Mouse (Mus musculus) limb, embryonic 13.5 days (tissue): Measurements from ENCODE around the gene Mvb12b. TPM values are rescaled to one million over a fixed set of nuclear protein-coding genes. Genes with fewer than 3 reads are reported as not detected.

Source experiments
- ATAC-seq: fragments of 200-750 bp; cut with Nextera tagmentation; 2 replicates; pipeline ENCODE4 v1.8.0; 2017; ENCODE audit warnings: low read depth, moderate number of reproducible peaks, moderate TSS enrichment; ENCODE audit not compliant: low FRiP score
- H3K27ac ChIP-seq: fragments of 300-500 bp; sonication (generic); 2 replicates; pipeline ENCODE4 v1.5.1; 2015; ENCODE audit warnings: inconsistent platforms, mild to moderate bottlenecking, moderate library complexity
- H3K27me3 ChIP-seq: fragments of 300-500 bp; sonication (generic); 2 replicates; pipeline ENCODE4 v1.6.1; 2015; ENCODE audit warnings: mild to moderate bottlenecking, inconsistent platforms
- H3K36me3 ChIP-seq: fragments of 300-500 bp; sonication (generic); 2 replicates; pipeline ENCODE4 v1.6.1; 2015; ENCODE audit warnings: inconsistent platforms, mild to moderate bottlenecking, moderate library complexity
- H3K4me1 ChIP-seq: fragments of 300-500 bp; sonication (generic); 2 replicates; pipeline ENCODE4 v1.6.1; 2015; ENCODE audit warnings: inconsistent platforms
- H3K4me2 ChIP-seq: fragments of 300-500 bp; sonication (generic); replicated peaks from 2 replicates; pipeline ENCODE4 v1.6.1; 2015; ENCODE audit warnings: inconsistent platforms, mild to moderate bottlenecking, moderate library complexity
- H3K4me3 ChIP-seq: fragments of 300-500 bp; sonication (generic); 2 replicates; pipeline ENCODE4 v1.5.1; 2015; ENCODE audit warnings: moderate library complexity, mild to moderate bottlenecking, inconsistent platforms
- H3K9ac ChIP-seq: fragments of 300-500 bp; sonication (generic); 2 replicates; pipeline ENCODE4 v1.6.1; 2015; ENCODE audit warnings: mild to moderate bottlenecking, inconsistent platforms
- H3K9me3 ChIP-seq: fragments of 300-500 bp; sonication (generic); 2 replicates; pipeline ENCODE4 v1.6.1; 2016; ENCODE audit warnings: inconsistent platforms
- WGBS: fragments of 180-500 bp; shearing (Covaris S2); methylation state at CpG from one replicate; pipeline ENCODE4 v1.1.7; 2015; 5-methylcytosine and 5-hydroxymethylcytosine counted together
- polyA plus RNA-seq: library from polyadenylated mRNA; unstranded; fragments of >200 nt; fragmentation: Nextera tagmentation; extraction: Ambion mirVana; gene quantifications from 2 replicates; pipeline ENCODE4 v1.2.1, GENCODE M21; 2015

The Mvb12b gene
- polyA plus RNA-seq, 1 experiment from 2014 or later, result 22.6 TPM

DNA sequence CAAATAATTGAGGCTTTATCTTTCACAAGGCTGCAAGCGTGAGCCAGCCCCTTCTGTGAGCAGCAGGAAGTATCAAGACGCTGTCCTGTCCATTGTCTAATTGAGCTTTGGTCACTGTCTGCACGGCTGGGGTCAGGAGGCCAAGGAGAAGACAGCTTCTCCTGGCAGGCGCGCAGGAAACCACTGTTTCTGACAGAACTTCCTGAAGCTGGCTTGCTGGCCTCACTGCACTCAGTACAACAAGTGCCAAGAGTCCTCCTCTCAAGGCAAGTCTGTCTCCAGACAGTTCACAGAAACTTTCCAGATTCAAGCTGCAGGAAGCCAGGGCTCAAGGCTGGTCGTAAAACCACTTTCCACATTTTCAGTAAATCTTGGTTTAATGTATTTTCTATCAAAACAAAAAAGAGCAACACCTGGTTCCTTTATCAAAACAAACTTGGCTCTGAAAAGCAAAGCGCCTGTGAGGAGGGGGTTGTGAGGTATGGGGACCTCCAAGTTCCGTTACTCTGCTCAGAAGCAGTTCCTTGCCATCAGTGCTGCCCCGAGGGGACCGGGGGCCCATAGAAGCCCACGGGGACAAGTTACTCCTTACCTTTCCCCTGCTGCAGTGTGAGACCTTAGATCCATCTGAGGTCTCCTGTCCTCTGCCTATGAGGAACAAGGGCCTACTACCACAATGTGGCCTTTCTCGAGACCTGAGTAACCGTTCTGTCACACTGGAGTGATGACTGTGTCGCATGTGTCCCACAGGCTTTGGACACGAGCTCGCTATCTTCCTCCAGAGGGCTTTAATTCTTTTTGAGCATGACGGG lies 17.2 kb downstream of the Mvb12b start:
- Histone ChIP-seq H3K9ac (peak overlapping the region; percentile 13; the same call in 1 of the 2 replicates), H3K27me3 (no peaks in the 10 kb centered on the region), H3K9me3 (0 out of 2 replicates have a peak, but pooled peaks cover 9% of the 10 kb centered on the region), H3K27ac (peak overlapping the region; percentile 70), H3K4me3 (no peak overlapping the region), H3K4me2 (peak overlapping the region; percentile 28), H3K36me3 (peaks cover 30% of the 10 kb centered on the region), H3K4me1 (peaks cover 74% of the 10 kb centered on the region)
- ATAC-seq, result peak; percentile 67
- 32% methylated on average over 17 of the region's 17 CpGs for WGBS

DNA sequence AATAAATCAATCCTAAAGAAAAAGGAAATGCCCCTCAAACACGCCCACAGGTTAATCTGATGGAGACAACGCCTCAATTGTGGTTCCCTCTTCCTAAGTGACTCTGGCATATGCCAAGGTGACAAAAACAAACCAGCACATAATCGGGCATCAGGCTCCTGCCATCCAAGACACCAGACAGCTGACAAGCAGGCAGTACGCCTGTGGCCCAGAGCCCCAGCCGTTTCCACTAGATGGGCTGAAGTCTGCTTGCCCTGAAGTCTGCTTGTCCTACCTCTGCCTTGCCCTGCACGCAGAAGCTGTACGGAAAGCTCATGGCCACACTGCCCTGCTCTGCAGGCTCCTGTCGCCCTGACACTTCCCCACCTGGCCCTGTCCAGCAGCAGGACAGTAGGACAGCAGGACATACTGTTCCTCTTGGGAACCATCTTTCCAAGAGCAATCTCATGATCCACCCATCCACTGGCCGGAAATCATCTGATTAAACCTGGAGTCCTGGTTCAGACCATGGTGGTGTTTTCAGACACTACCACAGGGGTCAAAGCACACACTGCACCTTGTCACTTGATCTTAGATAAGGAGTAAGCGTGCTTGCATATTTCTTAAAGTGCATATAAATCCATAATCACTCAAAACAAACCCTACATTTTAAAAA lies 17.9 kb downstream of the Mvb12b start:
- ATAC-seq, result no peak
- 0 out of 2 replicates have a peak, but pooled peaks cover 9% of the 10 kb centered on the region for H3K9me3 ChIP-seq
- H3K36me3 ChIP-seq, result peaks cover 30% of the 10 kb centered on the region
- peak overlapping the region; percentile 70; the same call in 1 of the 2 replicates for H3K27ac ChIP-seq
- H3K9ac ChIP-seq, result no peak overlapping the region
- peaks cover 66% of the 10 kb centered on the region for H3K4me1 ChIP-seq
- no peak overlapping the region for H3K4me2 ChIP-seq
- H3K4me3 ChIP-seq, result no peak overlapping the region
- WGBS, result 73% methylated on average over 10 of the region's 10 CpGs
- no peaks in the 10 kb centered on the region for H3K27me3 ChIP-seq

DNA sequence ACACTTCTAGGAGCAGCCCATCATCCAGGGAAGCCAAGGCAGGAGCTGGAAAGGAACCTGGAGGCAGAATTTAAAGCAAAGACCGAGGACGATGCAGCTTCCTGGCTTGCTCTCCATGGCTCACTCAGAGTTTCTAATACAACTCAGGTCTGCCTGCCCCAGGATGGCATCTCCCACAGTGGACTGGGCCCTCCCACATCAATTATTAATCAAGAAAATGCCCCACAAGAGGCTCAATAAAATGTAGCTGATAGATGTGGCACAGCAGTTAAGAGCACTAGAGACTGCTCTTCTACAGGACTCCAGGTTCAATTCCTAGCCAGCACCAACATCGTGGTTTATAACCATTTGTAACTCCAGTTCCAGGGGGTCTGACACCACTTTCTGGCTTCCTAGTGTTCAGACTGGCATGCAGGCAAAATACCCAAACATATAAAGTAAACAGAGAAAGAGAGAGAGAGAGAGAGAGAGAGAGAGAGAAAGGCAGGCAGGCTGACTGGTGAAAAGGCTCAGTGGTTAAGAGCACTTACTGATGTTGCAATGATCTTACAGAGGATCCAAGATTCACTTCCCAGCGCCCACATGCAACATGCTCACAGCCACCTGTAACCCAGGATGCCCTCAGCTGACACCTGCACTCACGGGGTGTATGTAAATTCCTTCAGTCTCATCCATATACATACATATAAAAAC lies 18.6 kb downstream of the Mvb12b start:
- Histone ChIP-seq H3K27me3 (no peaks in the 10 kb centered on the region), H3K36me3 (peaks cover 30% of the 10 kb centered on the region), H3K9me3 (0 out of 2 replicates have a peak, but pooled peaks cover 9% of the 10 kb centered on the region), H3K4me2 (no peak overlapping the region), H3K4me1 (peaks cover 60% of the 10 kb centered on the region), H3K9ac (no peak overlapping the region), H3K4me3 (no peak overlapping the region), H3K27ac (no peak overlapping the region)
- WGBS, result 74% methylated on average over 5 of the region's 5 CpGs
- ATAC-seq, result no peak

DNA sequence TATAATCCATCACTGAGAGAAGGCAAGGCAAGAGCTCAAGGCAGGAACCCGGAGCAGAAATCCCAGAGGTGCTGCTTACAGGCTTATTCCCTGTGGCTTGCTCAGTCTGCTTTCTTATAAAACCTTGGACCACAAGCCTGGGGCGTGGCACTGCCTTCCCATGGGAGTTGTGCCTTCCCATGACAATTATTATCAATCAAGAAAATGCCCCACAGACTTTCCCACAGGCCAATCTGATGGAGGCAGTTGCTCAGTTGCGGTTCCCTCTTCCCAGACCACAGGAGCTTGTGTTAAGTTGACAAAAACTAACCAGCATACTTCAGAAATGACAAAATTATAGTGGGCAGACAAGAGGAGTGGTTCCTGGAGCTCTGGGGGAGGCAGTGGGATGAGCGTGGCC lies 19.4 kb downstream of the Mvb12b start:
- 0 out of 2 replicates have a peak, but pooled peaks cover 9% of the 10 kb centered on the region for H3K9me3 ChIP-seq
- ATAC-seq, result no peak
- no peak overlapping the region for H3K27ac ChIP-seq
- H3K4me3 ChIP-seq, result no peak overlapping the region
- H3K27me3 ChIP-seq, result no peaks in the 10 kb centered on the region
- no peak overlapping the region for H3K4me2 ChIP-seq
- H3K4me1 ChIP-seq, result peaks cover 51% of the 10 kb centered on the region
- peaks cover 22% of the 10 kb centered on the region for H3K36me3 ChIP-seq
- no peak overlapping the region for H3K9ac ChIP-seq
- 87% methylated on average over 4 of the region's 4 CpGs for WGBS

GRCm38 (mm10) chr2:33856746-33857145 lies 31.0 kb downstream of the Mvb12b start:
- Histone ChIP-seq H3K4me3 (no peak overlapping the region), H3K9me3 (peaks cover 4% of the 10 kb centered on the region; the same call in 1 of the 2 replicates), H3K4me2 (no peak overlapping the region), H3K27ac (no peak overlapping the region), H3K4me1 (peaks cover 17% of the 10 kb centered on the region), H3K27me3 (no peaks in the 10 kb centered on the region), H3K36me3 (peaks cover 15% of the 10 kb centered on the region), H3K9ac (no peak overlapping the region)
- ATAC-seq, result no peak
- WGBS, result 88% methylated on average over 2 of the region's 2 CpGs

DNA sequence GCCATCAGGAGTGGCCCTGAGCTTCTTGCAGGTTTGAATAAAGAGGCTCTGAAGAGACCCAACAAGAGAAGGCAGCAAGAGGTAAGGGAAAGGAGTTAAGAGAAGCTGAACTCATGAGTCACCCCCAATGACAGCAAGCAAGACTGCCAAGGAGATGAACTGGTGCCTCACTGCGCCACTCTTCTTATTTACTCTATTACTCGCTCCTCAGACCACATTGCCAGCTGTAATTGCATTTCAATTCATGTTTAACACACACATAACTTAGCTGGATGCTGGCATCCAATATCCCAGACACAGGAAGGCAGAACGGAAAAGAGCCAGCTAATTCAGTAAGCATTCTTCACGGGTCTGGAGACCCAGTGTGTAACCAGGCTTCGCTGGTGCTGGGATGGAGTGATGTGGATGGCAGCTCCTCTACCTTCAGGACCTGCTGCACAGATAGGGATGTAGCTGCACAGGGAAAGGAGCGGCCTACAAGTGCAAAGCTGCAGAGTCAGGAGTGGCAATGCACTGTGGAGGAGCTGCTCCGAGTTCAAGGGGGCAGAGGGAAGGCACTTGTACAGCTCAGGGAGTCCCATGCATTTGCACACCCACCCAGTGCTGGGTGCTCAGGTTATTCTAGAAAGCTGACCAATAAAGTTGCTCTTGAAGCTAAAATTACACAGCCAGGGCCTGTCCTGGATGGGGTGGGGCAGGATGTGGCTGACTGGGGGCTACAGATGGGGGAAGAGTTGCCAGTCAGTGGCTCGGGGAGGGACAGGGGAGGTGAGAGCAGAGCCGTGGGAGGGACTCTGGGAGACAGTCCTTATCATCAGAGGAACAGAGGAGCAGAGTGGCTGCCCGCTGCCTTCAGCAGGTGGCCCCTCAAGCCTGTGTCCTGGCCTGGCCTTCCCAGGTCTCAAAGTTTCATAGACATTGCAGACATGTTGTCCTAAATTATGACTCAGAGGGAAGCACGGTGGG lies 34.5 kb downstream of the Mvb12b start:
- H3K27ac ChIP-seq, result no peak overlapping the region
- H3K4me3 ChIP-seq, result no peak overlapping the region
- H3K4me1 ChIP-seq, result peaks cover 19% of the 10 kb centered on the region
- WGBS, result 69% methylated on average over 11 of the region's 11 CpGs
- H3K27me3 ChIP-seq, result no peaks in the 10 kb centered on the region
- H3K4me2 ChIP-seq, result no peak overlapping the region
- H3K36me3 ChIP-seq, result peaks cover 18% of the 10 kb centered on the region
- H3K9me3 ChIP-seq, result no peaks in the 10 kb centered on the region
- no peak overlapping the region for H3K9ac ChIP-seq
- ATAC-seq, result no peak

DNA sequence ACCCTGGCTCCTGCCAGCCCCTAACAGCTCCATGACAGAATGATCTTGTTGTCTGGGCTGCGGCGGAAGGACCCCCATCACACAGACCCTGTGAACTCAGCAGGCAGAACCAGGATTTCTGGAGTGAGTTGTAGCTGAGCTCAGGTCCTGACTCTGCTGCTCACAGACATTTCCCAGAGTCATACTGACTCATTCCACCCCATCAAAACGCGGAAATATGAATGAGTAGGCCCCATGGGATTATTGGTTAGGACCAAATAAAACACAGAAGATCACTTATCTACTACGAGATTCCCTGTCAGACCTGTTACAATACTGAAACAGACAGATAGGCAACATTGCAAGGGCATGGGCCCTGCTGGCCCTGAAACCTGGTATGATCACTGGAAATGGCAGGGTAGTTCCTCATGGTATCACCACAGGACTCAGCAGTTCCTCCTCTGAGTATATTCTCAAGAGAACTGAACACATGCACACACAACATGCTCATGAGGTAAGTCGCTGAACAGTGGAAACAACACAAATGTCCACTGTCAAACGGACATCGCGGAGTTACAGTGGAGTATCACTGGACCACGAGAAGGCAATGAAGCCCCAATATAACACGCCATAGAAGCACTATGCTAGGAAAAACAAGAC lies 40.4 kb downstream of the Mvb12b start:
- no peak for ATAC-seq
- H3K4me2 ChIP-seq, result no peak overlapping the region
- no peak overlapping the region for H3K4me3 ChIP-seq
- H3K27ac ChIP-seq, result peak overlapping the region; percentile 40; the same call in 1 of the 2 replicates
- 0 out of 2 replicates have a peak overlapping the region, but pooled peaks have one; percentile 50 for H3K9ac ChIP-seq
- 0 out of 2 replicates have a peak, but pooled peaks cover 3% of the 10 kb centered on the region for H3K27me3 ChIP-seq
- H3K36me3 ChIP-seq, result 0 out of 2 replicates have a peak, but pooled peaks cover 12% of the 10 kb centered on the region
- WGBS, result 83% methylated on average over 11 of the region's 11 CpGs
- H3K4me1 ChIP-seq, result peaks cover 29% of the 10 kb centered on the region
- no peaks in the 10 kb centered on the region for H3K9me3 ChIP-seq

GRCm38 (mm10) chr2:33846635-33847034 lies 41.1 kb downstream of the Mvb12b start:
- Histone ChIP-seq H3K9ac (peak overlapping the region; percentile 50), H3K4me2 (no peak overlapping the region), H3K27me3 (0 out of 2 replicates have a peak, but pooled peaks cover 5% of the 10 kb centered on the region), H3K4me3 (no peak overlapping the region), H3K4me1 (peaks cover 29% of the 10 kb centered on the region), H3K36me3 (peaks cover 15% of the 10 kb centered on the region; the same call in 1 of the 2 replicates), H3K9me3 (no peaks in the 10 kb centered on the region), H3K27ac (peak overlapping the region; percentile 40; the same call in 1 of the 2 replicates)
- 19% methylated on average over 4 of the region's 4 CpGs for WGBS
- no peak for ATAC-seq

DNA sequence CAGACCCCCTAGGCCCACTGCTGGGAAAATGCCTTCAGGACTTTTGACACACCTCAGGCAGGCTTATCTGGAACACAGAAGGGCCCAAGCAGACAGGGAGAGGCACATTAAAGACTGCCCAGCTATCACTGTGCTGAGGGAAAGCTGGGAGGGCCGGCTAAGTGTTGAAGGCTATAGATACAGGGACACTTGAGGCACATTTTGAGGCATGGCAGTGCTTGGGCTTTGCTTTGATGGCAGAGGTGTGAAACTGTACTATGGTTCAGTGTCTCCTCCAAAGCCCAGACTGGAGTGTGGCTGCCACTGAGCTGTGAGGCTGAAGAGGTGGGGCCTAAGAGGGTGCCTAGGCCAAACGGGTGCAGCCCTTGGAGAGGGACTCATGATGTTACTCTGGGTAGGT lies 44.1 kb downstream of the Mvb12b start:
- H3K27me3 ChIP-seq, result 0 out of 2 replicates have a peak, but pooled peaks cover 7% of the 10 kb centered on the region
- H3K4me1 ChIP-seq, result peaks cover 29% of the 10 kb centered on the region
- WGBS, result 39% methylated on average over 2 of the region's 2 CpGs
- H3K4me3 ChIP-seq, result no peak overlapping the region
- H3K36me3 ChIP-seq, result peaks cover 5% of the 10 kb centered on the region; the same call in 1 of the 2 replicates
- no peaks in the 10 kb centered on the region for H3K9me3 ChIP-seq
- H3K9ac ChIP-seq, result no peak overlapping the region
- H3K27ac ChIP-seq, result no peak overlapping the region
- H3K4me2 ChIP-seq, result no peak overlapping the region
- no peak for ATAC-seq

DNA sequence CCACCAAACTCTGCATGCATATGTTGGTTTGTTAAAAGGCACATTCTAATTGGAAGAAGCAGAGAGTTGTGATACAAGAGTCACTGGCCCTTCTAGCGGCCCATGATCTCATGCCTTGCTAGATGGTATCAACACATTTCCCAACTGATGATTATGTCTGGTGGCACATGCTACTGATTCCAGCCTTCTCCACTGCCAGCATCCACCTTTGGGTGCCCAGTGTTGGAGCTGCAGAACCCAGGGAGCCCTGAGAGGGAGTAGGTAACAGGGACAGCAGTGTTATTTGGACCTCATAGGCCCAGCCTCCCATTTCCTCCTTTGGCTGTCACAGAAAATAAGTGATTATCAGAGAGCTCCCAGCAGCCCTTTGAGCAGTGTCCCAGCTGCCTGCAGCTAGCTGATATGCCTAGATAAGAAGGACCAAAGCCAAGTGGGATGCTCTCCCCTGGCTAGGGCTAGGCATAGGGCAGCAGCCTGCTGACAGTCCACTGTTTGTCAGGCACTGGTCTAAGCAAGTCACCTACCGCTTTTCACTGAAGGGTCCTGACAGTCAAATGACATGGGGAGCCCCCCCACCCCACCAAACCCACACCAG lies 44.7 kb downstream of the Mvb12b start:
- Histone ChIP-seq H3K9ac (no peak overlapping the region), H3K9me3 (no peaks in the 10 kb centered on the region), H3K4me3 (no peak overlapping the region), H3K4me2 (no peak overlapping the region), H3K27me3 (0 out of 2 replicates have a peak, but pooled peaks cover 7% of the 10 kb centered on the region), H3K36me3 (peaks cover 10% of the 10 kb centered on the region), H3K27ac (no peak overlapping the region), H3K4me1 (peaks cover 24% of the 10 kb centered on the region)
- 90% methylated on average over 2 of the region's 2 CpGs for WGBS
- ATAC-seq, result no peak
